Mouse (Mus musculus): Measurements from ENCODE around the gene Vmn1r66. TPM values are rescaled to one million over a fixed set of nuclear protein-coding genes. Genes with fewer than 3 reads are reported as not detected.

The Vmn1r66 gene
- polyA plus RNA-seq (2012; rRNA removed) = not detected in 2 replicates

DNA sequence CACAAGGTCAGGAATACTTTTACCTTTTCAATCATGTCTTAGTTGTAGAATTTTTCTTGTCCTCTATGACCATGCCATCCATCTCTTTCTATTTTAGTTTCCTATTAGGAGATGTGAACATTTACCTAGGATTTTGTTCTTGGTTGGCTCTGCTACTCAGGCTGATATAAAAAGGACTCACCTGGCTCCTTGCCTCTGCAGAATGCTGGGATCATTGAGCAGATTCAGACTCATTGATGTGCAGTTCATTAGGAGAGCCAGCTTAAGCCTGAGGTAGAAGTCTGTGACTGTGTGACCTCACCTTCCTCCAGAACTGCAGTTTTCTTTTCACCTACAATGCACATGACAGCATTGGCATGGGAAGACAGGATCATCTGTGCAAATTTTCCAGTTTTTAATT, at the start of gene Vmn1r66:
TSS of gene Vmn1r66 (minus strand) at position 101 of the 400 bp plus-strand sequence.

Other genes with a start within 250 kb of the Vmn1r66 start
- not detected in 2 replicates for gene Vmn2r50, start 224.7 kb downstream of the Vmn1r66 start, polyA plus RNA-seq (2012; rRNA removed)
- not detected in 2 replicates for gene Vmn2r51, start 172.3 kb downstream of the Vmn1r66 start, polyA plus RNA-seq (2012; rRNA removed)
- not detected in 2 replicates for gene Vmn2r52, start 101.4 kb downstream of the Vmn1r66 start, polyA plus RNA-seq (2012; rRNA removed)
- not detected in 2 replicates for gene Vmn1r67, start 165.3 kb upstream of the Vmn1r66 start, polyA plus RNA-seq (2012; rRNA removed)
- gene Zik1, start 217.4 kb upstream of the Vmn1r66 start, polyA plus RNA-seq (2012; rRNA removed) = 1.1 and 1.4 TPM in 2 replicates